ENCODE assay signal across 9 mouse cellular contexts in genomic region chr7:139969348-139970130, GRCm38 (mm10). TPM values are rescaled to one million over a fixed set of nuclear protein-coding genes. Genes with fewer than 3 reads are reported as not detected.
DNase-seq lines count a peak whose midpoint lies in the region; ATAC-seq and TF ChIP-seq lines count a peak whose summit lies in the region.
"Had no signal": no experiment of that assay in that cellular context is flagged by ENCODE, and none has a peak within 500 bp of the region (broad histone marks: within the 10 kb centered on the region; RNA-seq: fewer than 3 reads in every experiment).

No protein-coding gene starts in this region.

- DNase-seq in midbrain, embryonic 10.5 days (ENCODE audit: low spot score): peak; percentile 77
- peak; percentile 68 for DNase-seq in cerebellum, adult 11-12 months
- DNase-seq in forelimb bud, embryonic 11.5 days (ENCODE audit: low read depth, low spot score): peak; percentile 91
- peak; percentile 92 to 94 for DNase-seq in kidney, postnatal 4 days
- DNase-seq in lung, postnatal 0 days (ENCODE audit: low spot score): peak; percentile 65
- DNase-seq in retina, postnatal 7 days (ENCODE audit: low read depth, low spot score): peak; percentile 74
- DNase-seq in thymus, postnatal 4 days: peak; percentile 88

- H3K4me3 ChIP-seq in midbrain, embryonic 10.5 days: no peak overlapping the region
- H3K4me3 ChIP-seq in midbrain, embryonic 15.5 days: no peak overlapping the region
- H3K4me3 ChIP-seq in lung, postnatal 0 days (ENCODE audit: low read depth, low read length): no peak overlapping the region
- H3K4me3 ChIP-seq: heart, embryonic 13.5 days had no signal

- no peak for ATAC-seq in midbrain, embryonic 15.5 days (replicated peaks)
- no peak for ATAC-seq in lung, postnatal 0 days

- H3K4me2 ChIP-seq in midbrain, embryonic 15.5 days: no peak overlapping the region
- H3K4me2 ChIP-seq in lung, postnatal 0 days (replicated peaks; ENCODE audit: low read depth, low read length): no peak overlapping the region
- H3K4me2 ChIP-seq: heart, embryonic 13.5 days had no signal

- peaks cover 21% of the 10 kb centered on the region for H3K4me1 ChIP-seq in midbrain, embryonic 10.5 days
- H3K4me1 ChIP-seq in midbrain, embryonic 15.5 days: no peaks in the 10 kb centered on the region
- H3K4me1 ChIP-seq in lung, postnatal 0 days (ENCODE audit: insufficient read depth, low read depth, low read length): no peaks in the 10 kb centered on the region
- H3K4me1 ChIP-seq: heart, embryonic 13.5 days had no signal

- no peak overlapping the region for H3K9ac ChIP-seq in midbrain, embryonic 15.5 days
- no peak overlapping the region for H3K9ac ChIP-seq in lung, postnatal 0 days (replicated peaks; ENCODE audit: low read depth)
- H3K9ac ChIP-seq: heart, embryonic 13.5 days had no signal

- no peaks in the 10 kb centered on the region for H3K9me3 ChIP-seq in midbrain, embryonic 10.5 days (replicated peaks)
- no peaks in the 10 kb centered on the region for H3K9me3 ChIP-seq in midbrain, embryonic 15.5 days
- no peaks in the 10 kb centered on the region for H3K9me3 ChIP-seq in lung, postnatal 0 days (ENCODE audit: low read length)
- H3K9me3 ChIP-seq: heart, embryonic 13.5 days had no signal

- H3K27ac ChIP-seq in midbrain, embryonic 10.5 days (replicated peaks): no peak overlapping the region
- H3K27ac ChIP-seq in midbrain, embryonic 15.5 days: no peak overlapping the region
- no peak overlapping the region for H3K27ac ChIP-seq in lung, postnatal 0 days (ENCODE audit: low read length)
- H3K27ac ChIP-seq: heart, embryonic 13.5 days had no signal

- peaks cover 83% of the 10 kb centered on the region for H3K27me3 ChIP-seq in midbrain, embryonic 10.5 days (ENCODE audit: low read depth, poor library complexity, severe bottlenecking)
- peaks cover 9% of the 10 kb centered on the region; the same call in 1 of the 2 replicates for H3K27me3 ChIP-seq in midbrain, embryonic 15.5 days (replicated peaks)
- H3K27me3 ChIP-seq in lung, postnatal 0 days (replicated peaks; ENCODE audit: insufficient read depth, low read length): no peaks in the 10 kb centered on the region

- H3K36me3 ChIP-seq in midbrain, embryonic 10.5 days: no peaks in the 10 kb centered on the region
- no peaks in the 10 kb centered on the region for H3K36me3 ChIP-seq in midbrain, embryonic 15.5 days (replicated peaks)
- no peaks in the 10 kb centered on the region for H3K36me3 ChIP-seq in lung, postnatal 0 days (ENCODE audit: insufficient read depth, low read length)
- H3K36me3 ChIP-seq: heart, embryonic 13.5 days had no signal

- no peak for TF ChIP-seq EP300 in lung, postnatal 0 days (IDR thresholded peaks at IDR 0.05)

- TF ChIP-seq CTCF in lung, postnatal 0 days (IDR thresholded peaks at IDR 0.05): peak; percentile 86

- 30% methylated on average over 10 of the region's 10 CpGs for WGBS in midbrain, embryonic 10.5 days
- WGBS in midbrain, embryonic 15.5 days: 28% methylated on average over 10 of the region's 10 CpGs
- 43% methylated on average over 10 of the region's 10 CpGs for WGBS in lung, postnatal 0 days

RNA-seq across cellular contexts. Expression of gene 6430531B16Rik, which starts 9.0 kb away (rescaled TPM):
- 0.74 and 1.1 TPM in 2 replicates for polyA plus RNA-seq in midbrain, embryonic 10.5 days (2016; fragmentation: Nextera tagmentation; extraction: Ambion mirVana)
- 0.83 and 1.3 TPM in 2 replicates for polyA plus RNA-seq in midbrain, embryonic 15.5 days (2015; fragmentation: Nextera tagmentation; extraction: Ambion mirVana)
- 5.6 and 7.3 TPM in 2 replicates for polyA plus RNA-seq in lung, postnatal 0 days (2015; fragmentation: Nextera tagmentation; extraction: Ambion mirVana)

RNA-seq across cellular contexts. Expression of gene Adam8, which starts 22.8 kb away (rescaled TPM):
- polyA plus RNA-seq in midbrain, embryonic 10.5 days (2016; fragmentation: Nextera tagmentation; extraction: Ambion mirVana): 2.5 and 2.7 TPM in 2 replicates
- 4.5 TPM in 2 replicates for polyA plus RNA-seq in midbrain, embryonic 15.5 days (2015; fragmentation: Nextera tagmentation; extraction: Ambion mirVana)
- polyA plus RNA-seq in lung, postnatal 0 days (2015; fragmentation: Nextera tagmentation; extraction: Ambion mirVana): 5.8 and 7.0 TPM in 2 replicates

RNA-seq across cellular contexts. Expression of gene Utf1, which starts 25.9 kb away (rescaled TPM):
- polyA plus RNA-seq in midbrain, embryonic 10.5 days (2016; fragmentation: Nextera tagmentation; extraction: Ambion mirVana): 0.16 TPM in 1 of 2 replicates, not detected in the other
- not detected in 2 replicates for polyA plus RNA-seq in midbrain, embryonic 15.5 days (2015; fragmentation: Nextera tagmentation; extraction: Ambion mirVana)
- not detected in 2 replicates for polyA plus RNA-seq in lung, postnatal 0 days (2015; fragmentation: Nextera tagmentation; extraction: Ambion mirVana)
- polyA plus RNA-seq: heart, embryonic 13.5 days had no signal
